Mouse (Mus musculus): ENCODE measurements around the gene Gusb. TPM values are rescaled to one million over a fixed set of nuclear protein-coding genes. Genes with fewer than 3 reads are reported as not detected.

Gene Gusb
- polyA plus RNA-seq, 1 experiment = 11.5 TPM

DNA sequence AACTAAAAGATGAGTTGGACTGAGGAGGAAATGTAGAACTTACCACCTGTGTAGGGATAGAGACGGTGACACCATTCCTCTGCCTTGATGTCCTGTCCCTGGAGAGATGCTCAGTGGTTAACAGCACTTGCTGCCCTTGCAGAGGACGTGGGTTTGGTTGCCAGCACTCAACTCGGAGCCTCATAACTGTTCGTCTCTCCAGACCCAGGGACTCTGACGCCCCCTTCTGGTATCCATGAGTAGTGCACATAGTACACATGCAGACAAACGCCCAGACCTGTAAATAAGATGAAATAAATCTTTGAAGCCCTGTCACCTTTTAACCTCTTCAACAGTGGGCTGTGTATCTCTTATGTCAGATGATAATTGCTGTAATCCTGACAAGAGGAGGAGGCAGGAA is 44.2 kb upstream of the Gusb start:
- no peak overlapping the region for H3K27ac ChIP-seq (ENCODE audit: insufficient read depth, low read length)
- TF ChIP-seq POLR2A (IDR thresholded peaks at IDR 0.05; ENCODE audit: insufficient read depth, low read length) = no peak
- TF ChIP-seq CTCF (IDR thresholded peaks at IDR 0.05; ENCODE audit: low read depth, low read length) = peak; percentile 48
- TF ChIP-seq EP300 (IDR thresholded peaks at IDR 0.05; ENCODE audit: insufficient read depth, low read depth, low read length) = no peak
- H3K36me3 ChIP-seq (ENCODE audit: control insufficient read depth, insufficient read depth, low read length, poor library complexity, severe bottlenecking) = peaks cover 18% of the 10 kb centered on the region
- no peak overlapping the region for H3K4me3 ChIP-seq (ENCODE audit: low read depth, low read length)
- no peaks in the 10 kb centered on the region for H3K4me1 ChIP-seq (ENCODE audit: control insufficient read depth, insufficient read depth, low read length)
- no peaks in the 10 kb centered on the region for H3K9me3 ChIP-seq (replicated peaks; ENCODE audit: control insufficient read depth, insufficient read depth, low read length, poor library complexity, severe bottlenecking)
- no peaks in the 10 kb centered on the region for H3K27me3 ChIP-seq (ENCODE audit: control insufficient read depth, insufficient read depth, low read length, poor library complexity, severe bottlenecking)
- H3K9ac ChIP-seq (ENCODE audit: low read depth, poor library complexity, severe bottlenecking) = no peak overlapping the region

DNA sequence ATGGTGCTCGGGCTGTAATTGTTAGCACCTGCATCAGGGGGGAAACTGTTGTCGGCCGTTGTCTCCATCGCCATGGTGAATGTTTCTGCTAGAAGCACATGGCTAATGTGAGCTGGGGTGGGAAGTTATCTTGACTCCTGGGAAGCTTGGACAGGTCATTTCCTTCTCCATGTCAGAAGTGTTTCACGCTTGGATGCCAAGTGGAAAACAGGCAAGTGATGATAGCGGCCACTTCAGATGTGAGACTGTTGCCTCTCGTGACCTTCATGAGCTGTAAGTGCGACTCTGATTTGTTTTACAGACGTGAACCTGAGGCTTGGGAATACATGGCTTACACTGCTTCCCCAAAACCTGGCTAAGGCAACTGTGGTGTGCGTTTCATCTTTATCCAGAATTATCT is 43.7 kb upstream of the Gusb start:
- Histone ChIP-seq H3K4me1 (ENCODE audit: control insufficient read depth, insufficient read depth, low read length) (no peaks in the 10 kb centered on the region), H3K9me3 (replicated peaks; ENCODE audit: control insufficient read depth, insufficient read depth, low read length, poor library complexity, severe bottlenecking) (no peaks in the 10 kb centered on the region), H3K9ac (ENCODE audit: low read depth, poor library complexity, severe bottlenecking) (no peak overlapping the region), H3K36me3 (ENCODE audit: control insufficient read depth, insufficient read depth, low read length, poor library complexity, severe bottlenecking) (peaks cover 21% of the 10 kb centered on the region), H3K27me3 (ENCODE audit: control insufficient read depth, insufficient read depth, low read length, poor library complexity, severe bottlenecking) (no peaks in the 10 kb centered on the region), H3K27ac (ENCODE audit: insufficient read depth, low read length) (no peak overlapping the region), H3K4me3 (ENCODE audit: low read depth, low read length) (no peak overlapping the region)
- TF ChIP-seq CTCF (IDR thresholded peaks at IDR 0.05; ENCODE audit: low read depth, low read length) (no peak), EP300 (IDR thresholded peaks at IDR 0.05; ENCODE audit: insufficient read depth, low read depth, low read length) (no peak), POLR2A (IDR thresholded peaks at IDR 0.05; ENCODE audit: insufficient read depth, low read length) (no peak)

DNA sequence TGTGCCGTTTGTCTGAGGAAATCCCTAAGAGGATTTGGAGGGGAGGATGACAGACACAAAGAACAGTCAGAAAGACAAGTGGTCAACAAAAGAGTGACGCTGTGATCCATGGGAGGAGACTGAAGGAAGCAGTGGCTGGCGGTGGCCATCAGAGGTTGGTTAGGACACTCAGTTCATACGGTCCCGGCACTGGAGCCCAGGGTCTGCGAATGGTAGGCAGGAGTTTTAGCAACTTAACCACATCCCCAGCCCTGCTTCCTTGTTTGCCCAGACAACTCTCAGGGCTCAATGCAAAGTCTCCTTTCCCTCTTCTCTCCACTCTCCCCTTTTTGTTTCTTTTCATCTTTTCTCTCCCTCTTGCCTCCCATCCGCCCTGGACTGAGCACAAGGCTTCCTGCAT is 43.3 kb upstream of the Gusb start:
- Histone ChIP-seq H3K27ac (ENCODE audit: insufficient read depth, low read length) (no peak overlapping the region), H3K36me3 (ENCODE audit: control insufficient read depth, insufficient read depth, low read length, poor library complexity, severe bottlenecking) (peaks cover 21% of the 10 kb centered on the region), H3K4me3 (ENCODE audit: low read depth, low read length) (no peak overlapping the region), H3K4me1 (ENCODE audit: control insufficient read depth, insufficient read depth, low read length) (no peaks in the 10 kb centered on the region), H3K27me3 (ENCODE audit: control insufficient read depth, insufficient read depth, low read length, poor library complexity, severe bottlenecking) (no peaks in the 10 kb centered on the region), H3K9me3 (replicated peaks; ENCODE audit: control insufficient read depth, insufficient read depth, low read length, poor library complexity, severe bottlenecking) (no peaks in the 10 kb centered on the region), H3K9ac (ENCODE audit: low read depth, poor library complexity, severe bottlenecking) (no peak overlapping the region)
- no peak for TF ChIP-seq CTCF (IDR thresholded peaks at IDR 0.05; ENCODE audit: low read depth, low read length)

DNA sequence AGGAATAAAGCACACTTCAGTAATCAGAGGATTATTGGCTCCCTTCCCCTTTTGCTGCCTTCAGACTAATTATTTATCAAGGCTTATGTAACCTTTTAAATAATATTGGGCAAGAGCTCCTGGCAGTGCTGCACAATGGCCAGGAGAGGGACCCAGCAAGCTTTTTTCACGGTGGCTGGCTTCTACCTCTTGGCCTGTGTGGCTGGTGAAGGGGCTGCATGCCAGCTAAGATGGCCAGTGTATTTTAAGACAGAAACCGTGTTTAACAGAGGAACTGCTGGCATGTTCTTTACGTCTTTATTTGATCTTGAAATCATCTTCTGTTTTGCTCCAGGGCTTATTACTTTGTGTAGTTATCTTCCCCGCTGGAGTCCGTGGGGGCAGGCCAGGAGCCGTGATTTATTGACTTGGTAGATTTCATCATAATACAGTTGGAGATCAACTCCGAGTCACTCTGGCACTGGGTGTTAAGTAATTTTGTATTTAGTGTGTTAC is 41.4 kb upstream of the Gusb start:
- peaks cover 18% of the 10 kb centered on the region for H3K36me3 ChIP-seq (ENCODE audit: control insufficient read depth, insufficient read depth, low read length, poor library complexity, severe bottlenecking)
- no peak overlapping the region for H3K9ac ChIP-seq (ENCODE audit: low read depth, poor library complexity, severe bottlenecking)
- TF ChIP-seq POLR2A (IDR thresholded peaks at IDR 0.05; ENCODE audit: insufficient read depth, low read length) (no peak), CTCF (IDR thresholded peaks at IDR 0.05; ENCODE audit: low read depth, low read length) (peak; percentile 40), EP300 (IDR thresholded peaks at IDR 0.05; ENCODE audit: insufficient read depth, low read depth, low read length) (no peak)
- H3K4me3 ChIP-seq (ENCODE audit: low read depth, low read length) = no peak overlapping the region
- H3K9me3 ChIP-seq (replicated peaks; ENCODE audit: control insufficient read depth, insufficient read depth, low read length, poor library complexity, severe bottlenecking) = no peaks in the 10 kb centered on the region
- no peak overlapping the region for H3K27ac ChIP-seq (ENCODE audit: insufficient read depth, low read length)
- H3K27me3 ChIP-seq (ENCODE audit: control insufficient read depth, insufficient read depth, low read length, poor library complexity, severe bottlenecking) = no peaks in the 10 kb centered on the region
- H3K4me1 ChIP-seq (ENCODE audit: control insufficient read depth, insufficient read depth, low read length) = no peaks in the 10 kb centered on the region

DNA sequence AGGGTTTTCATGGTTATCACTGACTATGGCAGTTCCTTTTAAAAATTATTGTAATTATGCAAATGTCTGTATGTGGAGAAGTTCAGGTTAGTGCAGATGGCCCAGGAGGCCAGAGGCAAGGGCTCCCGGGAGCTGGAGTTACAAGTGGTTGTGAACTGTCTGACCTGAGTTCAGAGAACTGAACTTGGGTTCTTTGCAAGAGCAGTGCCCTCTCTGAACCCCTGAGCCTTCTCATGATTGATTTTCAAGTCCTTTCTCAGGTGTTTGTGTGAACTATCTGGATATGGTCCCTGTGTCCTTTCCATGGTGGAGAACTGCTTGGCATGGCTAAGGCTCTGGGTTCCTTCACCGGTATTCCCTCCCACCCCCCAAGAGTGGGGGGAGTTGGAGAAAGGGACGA is 40.9 kb upstream of the Gusb start:
- peaks cover 18% of the 10 kb centered on the region for H3K36me3 ChIP-seq (ENCODE audit: control insufficient read depth, insufficient read depth, low read length, poor library complexity, severe bottlenecking)
- TF ChIP-seq CTCF (IDR thresholded peaks at IDR 0.05; ENCODE audit: low read depth, low read length) = no peak
- TF ChIP-seq POLR2A (IDR thresholded peaks at IDR 0.05; ENCODE audit: insufficient read depth, low read length) = no peak
- no peak for TF ChIP-seq EP300 (IDR thresholded peaks at IDR 0.05; ENCODE audit: insufficient read depth, low read depth, low read length)

DNA sequence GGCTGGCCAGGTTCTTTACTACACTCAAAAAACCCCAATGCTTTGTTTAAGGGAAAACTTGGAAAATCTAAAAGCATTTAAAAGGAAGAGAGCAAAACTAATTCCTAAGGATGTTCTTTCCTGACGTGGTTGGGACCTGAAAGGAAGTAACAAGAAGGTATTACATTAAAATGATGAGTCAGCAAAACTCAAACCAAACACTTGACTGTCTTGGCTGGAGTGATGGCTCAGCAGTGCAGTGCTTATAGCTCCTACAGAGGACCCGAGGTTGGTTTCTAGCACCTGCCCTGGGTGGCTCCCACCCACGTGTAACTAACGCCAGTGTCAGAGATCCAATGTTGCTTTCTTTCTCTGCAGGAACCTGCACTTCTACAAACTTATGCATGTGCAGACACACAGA is 38.4 kb upstream of the Gusb start:
- no peak overlapping the region for H3K9ac ChIP-seq (ENCODE audit: low read depth, poor library complexity, severe bottlenecking)
- TF ChIP-seq EP300 (IDR thresholded peaks at IDR 0.05; ENCODE audit: insufficient read depth, low read depth, low read length) (no peak), POLR2A (IDR thresholded peaks at IDR 0.05; ENCODE audit: insufficient read depth, low read length) (no peak), CTCF (IDR thresholded peaks at IDR 0.05; ENCODE audit: low read depth, low read length) (no peak)
- H3K4me1 ChIP-seq (ENCODE audit: control insufficient read depth, insufficient read depth, low read length) = no peaks in the 10 kb centered on the region
- peaks cover 14% of the 10 kb centered on the region for H3K36me3 ChIP-seq (ENCODE audit: control insufficient read depth, insufficient read depth, low read length, poor library complexity, severe bottlenecking)
- H3K4me3 ChIP-seq (ENCODE audit: low read depth, low read length) = no peak overlapping the region
- H3K9me3 ChIP-seq (replicated peaks; ENCODE audit: control insufficient read depth, insufficient read depth, low read length, poor library complexity, severe bottlenecking) = no peaks in the 10 kb centered on the region
- H3K27ac ChIP-seq (ENCODE audit: insufficient read depth, low read length) = no peak overlapping the region
- no peaks in the 10 kb centered on the region for H3K27me3 ChIP-seq (ENCODE audit: control insufficient read depth, insufficient read depth, low read length, poor library complexity, severe bottlenecking)

More for the DNA sequence above, 40.9 kb upstream of the Gusb start:
- Histone ChIP-seq H3K4me3 (ENCODE audit: low read depth, low read length) (no peak overlapping the region), H3K9me3 (replicated peaks; ENCODE audit: control insufficient read depth, insufficient read depth, low read length, poor library complexity, severe bottlenecking) (no peaks in the 10 kb centered on the region), H3K4me1 (ENCODE audit: control insufficient read depth, insufficient read depth, low read length) (no peaks in the 10 kb centered on the region), H3K9ac (ENCODE audit: low read depth, poor library complexity, severe bottlenecking) (no peak overlapping the region), H3K27me3 (ENCODE audit: control insufficient read depth, insufficient read depth, low read length, poor library complexity, severe bottlenecking) (no peaks in the 10 kb centered on the region), H3K27ac (ENCODE audit: insufficient read depth, low read length) (no peak overlapping the region)

Measured in ES-Bruce4 (cell line).